Mouse (Mus musculus): ENCODE data around the gene Dhx15. TPM values are rescaled to one million over a fixed set of nuclear protein-coding genes. Genes with fewer than 3 reads are reported as not detected.

The Dhx15 gene
- polyA plus RNA-seq, 1 experiment from 2014 or later = 179 TPM

GRCm38 (mm10) chr5:52220013-52220804 lies 29.9 kb upstream of the Dhx15 start:
- Histone ChIP-seq H3K9ac (no peak overlapping the region), H3K36me3 (no peaks in the 10 kb centered on the region), H3K4me1 (peaks cover 14% of the 10 kb centered on the region), H3K9me3 (replicated peaks) (no peaks in the 10 kb centered on the region), H3K4me2 (replicated peaks) (no peak overlapping the region), H3K27me3 (no peaks in the 10 kb centered on the region), H3K4me3 (no peak overlapping the region), H3K27ac (no peak overlapping the region)
- 82% methylated on average over 14 of the region's 14 CpGs for WGBS
- ATAC-seq (ENCODE audit: low FRiP score) = no peak

GRCm38 (mm10) chr5:52218238-52218637 lies 27.9 kb upstream of the Dhx15 start:
- no peak for ATAC-seq (ENCODE audit: low FRiP score)
- Histone ChIP-seq H3K9ac (no peak overlapping the region), H3K27ac (no peak overlapping the region), H3K36me3 (no peaks in the 10 kb centered on the region), H3K4me3 (no peak overlapping the region), H3K9me3 (replicated peaks) (no peaks in the 10 kb centered on the region), H3K4me1 (peaks cover 14% of the 10 kb centered on the region), H3K4me2 (replicated peaks) (no peak overlapping the region), H3K27me3 (no peaks in the 10 kb centered on the region)
- WGBS = 77% methylated on average over 6 of the region's 6 CpGs

- Histone ChIP-seq H3K9me3 (replicated peaks) (no peaks in the 10 kb centered on the region), H3K36me3 (no peaks in the 10 kb centered on the region), H3K4me2 (replicated peaks) (no peak overlapping the region), H3K4me3 (no peak overlapping the region), H3K27ac (no peak overlapping the region), H3K4me1 (peaks cover 11% of the 10 kb centered on the region), H3K27me3 (no peaks in the 10 kb centered on the region), H3K9ac (no peak overlapping the region)
- ATAC-seq (ENCODE audit: low FRiP score) = no peak
- WGBS = 85% methylated on average over 7 of the region's 7 CpGs
Measured at GRCm38 (mm10) chr5:52213143-52213900, 23.0 kb upstream of the Dhx15 start.

- Histone ChIP-seq H3K4me1 (peaks cover 16% of the 10 kb centered on the region), H3K9ac (peak overlapping the region; percentile 45; the same call in 1 of the 2 replicates), H3K4me3 (peak overlapping the region; percentile 88), H3K27ac (no peak overlapping the region), H3K4me2 (replicated peaks) (peak overlapping the region; percentile 62), H3K27me3 (no peaks in the 10 kb centered on the region), H3K36me3 (no peaks in the 10 kb centered on the region), H3K9me3 (replicated peaks) (no peaks in the 10 kb centered on the region)
- 0 out of 2 replicates have a peak, but pooled peaks have one; percentile 2 for ATAC-seq (ENCODE audit: low FRiP score)
- WGBS = 39% methylated on average over 1 of the region's 1 CpGs
Measured at GRCm38 (mm10) chr5:52191180-52191468, 810 bp upstream of the Dhx15 start.

GRCm38 (mm10) chr5:52189664-52190365 lies 499 bp downstream of the Dhx15 start:
- Histone ChIP-seq H3K4me1 (peaks cover 22% of the 10 kb centered on the region), H3K27me3 (no peaks in the 10 kb centered on the region), H3K27ac (peak overlapping the region; percentile 91), H3K9me3 (replicated peaks) (no peaks in the 10 kb centered on the region), H3K9ac (peak overlapping the region; percentile 88), H3K4me2 (replicated peaks) (peak overlapping the region; percentile 62), H3K4me3 (peak overlapping the region; percentile 88), H3K36me3 (no peaks in the 10 kb centered on the region)
- WGBS = under 1% methylated on average over 63 of the region's 63 CpGs
- ATAC-seq (ENCODE audit: low FRiP score) = peak; percentile 87

GRCm38 (mm10) chr5:52188206-52188605 lies 2.1 kb downstream of the Dhx15 start:
- 19% methylated on average over 3 of the region's 3 CpGs for WGBS
- Histone ChIP-seq H3K9me3 (replicated peaks) (no peaks in the 10 kb centered on the region), H3K4me3 (peak overlapping the region; percentile 88; the same call in 1 of the 2 replicates), H3K27ac (no peak overlapping the region), H3K27me3 (no peaks in the 10 kb centered on the region), H3K9ac (no peak overlapping the region), H3K4me2 (replicated peaks) (peak overlapping the region; percentile 62), H3K36me3 (peaks cover 4% of the 10 kb centered on the region; the same call in 1 of the 2 replicates), H3K4me1 (peaks cover 22% of the 10 kb centered on the region)
- ATAC-seq (ENCODE audit: low FRiP score) = no peak

GRCm38 (mm10) chr5:52177326-52177725 lies 13.0 kb downstream of the Dhx15 start:
- Histone ChIP-seq H3K4me3 (no peak overlapping the region), H3K9ac (no peak overlapping the region), H3K4me1 (no peaks in the 10 kb centered on the region), H3K9me3 (replicated peaks) (no peaks in the 10 kb centered on the region), H3K27ac (no peak overlapping the region), H3K4me2 (replicated peaks) (no peak overlapping the region), H3K36me3 (peaks cover 14% of the 10 kb centered on the region), H3K27me3 (no peaks in the 10 kb centered on the region)
- WGBS = 89% methylated on average over 1 of the region's 1 CpGs
- no peak for ATAC-seq (ENCODE audit: low FRiP score)

- Histone ChIP-seq H3K36me3 (peaks cover 29% of the 10 kb centered on the region), H3K27ac (no peak overlapping the region), H3K27me3 (no peaks in the 10 kb centered on the region), H3K4me2 (replicated peaks) (no peak overlapping the region), H3K9me3 (replicated peaks) (no peaks in the 10 kb centered on the region), H3K4me1 (no peaks in the 10 kb centered on the region), H3K4me3 (no peak overlapping the region), H3K9ac (no peak overlapping the region)
- no peak for ATAC-seq (ENCODE audit: low FRiP score)
- 54% methylated on average over 2 of the region's 2 CpGs for WGBS
Measured at GRCm38 (mm10) chr5:52168468-52168867, 21.8 kb downstream of the Dhx15 start.

GRCm38 (mm10) chr5:52149138-52149537 lies 41.2 kb downstream of the Dhx15 start:
- Histone ChIP-seq H3K4me2 (replicated peaks) (no peak overlapping the region), H3K4me1 (no peaks in the 10 kb centered on the region), H3K27me3 (no peaks in the 10 kb centered on the region), H3K9me3 (replicated peaks) (no peaks in the 10 kb centered on the region), H3K36me3 (peaks cover 15% of the 10 kb centered on the region), H3K4me3 (no peak overlapping the region), H3K9ac (no peak overlapping the region), H3K27ac (no peak overlapping the region)
- 93% methylated on average over 3 of the region's 3 CpGs for WGBS
- no peak for ATAC-seq (ENCODE audit: low FRiP score)

GRCm38 (mm10) chr5:52147141-52147540 lies 43.2 kb downstream of the Dhx15 start:
- Histone ChIP-seq H3K27ac (no peak overlapping the region), H3K9me3 (replicated peaks) (no peaks in the 10 kb centered on the region), H3K36me3 (peaks cover 17% of the 10 kb centered on the region), H3K4me2 (replicated peaks) (no peak overlapping the region), H3K4me3 (no peak overlapping the region), H3K4me1 (no peaks in the 10 kb centered on the region), H3K27me3 (no peaks in the 10 kb centered on the region), H3K9ac (no peak overlapping the region)
- no peak for ATAC-seq (ENCODE audit: low FRiP score)
- WGBS = 96% methylated on average over 4 of the region's 4 CpGs

GRCm38 (mm10) chr5:52145684-52146083 lies 44.6 kb downstream of the Dhx15 start:
- Histone ChIP-seq H3K36me3 (peaks cover 12% of the 10 kb centered on the region; the same call in 1 of the 2 replicates), H3K4me1 (no peaks in the 10 kb centered on the region), H3K9ac (no peak overlapping the region), H3K27me3 (no peaks in the 10 kb centered on the region), H3K4me3 (no peak overlapping the region), H3K27ac (no peak overlapping the region), H3K9me3 (replicated peaks) (no peaks in the 10 kb centered on the region), H3K4me2 (replicated peaks) (no peak overlapping the region)
- ATAC-seq (ENCODE audit: low FRiP score) = no peak
- 91% methylated on average over 6 of the region's 6 CpGs for WGBS

- WGBS = 88% methylated on average over 9 of the region's 9 CpGs
- no peak for ATAC-seq (ENCODE audit: low FRiP score)
- Histone ChIP-seq H3K4me3 (no peak overlapping the region), H3K4me1 (no peaks in the 10 kb centered on the region), H3K27me3 (no peaks in the 10 kb centered on the region), H3K27ac (no peak overlapping the region), H3K4me2 (replicated peaks) (no peak overlapping the region), H3K9me3 (replicated peaks) (no peaks in the 10 kb centered on the region), H3K36me3 (peaks cover 28% of the 10 kb centered on the region), H3K9ac (no peak overlapping the region)
Measured at GRCm38 (mm10) chr5:52141936-52142335, 48.4 kb downstream of the Dhx15 start.
